Mouse (Mus musculus) lung, embryonic 16.5 days (tissue): Measurements from ENCODE around the gene Casp9. TPM values are rescaled to one million over a fixed set of nuclear protein-coding genes. Genes with fewer than 3 reads are reported as not detected.
A peak's percentile ranks its signal among the peaks of the same experiment; 100 is the strongest.

Experiments
- ATAC-seq: fragments of 200-750 bp; cut with Nextera tagmentation; 2 replicates; pipeline ENCODE4 v1.8.0; 2017; ENCODE audit warnings: low read depth, mild to moderate bottlenecking, moderate library complexity
- H3K27ac ChIP-seq: fragments of 300-500 bp; sonication (generic); 2 replicates; pipeline ENCODE4 v1.5.1; 2014; ENCODE audit warnings: mild to moderate bottlenecking, control low read depth, low read length
- H3K27me3 ChIP-seq: fragments of 300-500 bp; sonication (generic); 2 replicates; pipeline ENCODE4 v1.6.1; 2014; ENCODE audit warnings: low read depth, low read length, mixed read lengths; ENCODE audit not compliant: control insufficient read depth, insufficient read depth
- H3K36me3 ChIP-seq: fragments of 300-500 bp; sonication (generic); 2 replicates; pipeline ENCODE4 v1.6.1; 2014; ENCODE audit warnings: low read length; ENCODE audit not compliant: control insufficient read depth, insufficient read depth
- H3K4me1 ChIP-seq: fragments of 300-500 bp; sonication (generic); replicated peaks from 2 replicates; pipeline ENCODE4 v1.6.1; 2014; ENCODE audit warnings: low read length, mixed read lengths; ENCODE audit not compliant: control insufficient read depth, insufficient read depth
- H3K4me2 ChIP-seq: fragments of 300-500 bp; sonication (generic); 2 replicates; pipeline ENCODE4 v1.6.1; 2014; ENCODE audit warnings: low read depth, low read length, control low read depth
- H3K4me3 ChIP-seq: fragments of 300-500 bp; sonication (generic); 2 replicates; pipeline ENCODE4 v1.5.1; 2014; ENCODE audit warnings: mild to moderate bottlenecking, low read length, control low read depth
- H3K9ac ChIP-seq: fragments of 300-500 bp; sonication (generic); 2 replicates; pipeline ENCODE4 v1.6.1; 2014; ENCODE audit warnings: low read length, control low read depth
- H3K9me3 ChIP-seq: fragments of 300-500 bp; sonication (generic); 2 replicates; pipeline ENCODE4 v1.6.1; 2016; ENCODE audit warnings: low read length; ENCODE audit not compliant: control insufficient read depth
- WGBS: fragments of 180-500 bp; shearing (Covaris S2); extraction: QIAGEN DNeasy Blood & Tissue Kit; methylation state at CpG from one replicate; pipeline ENCODE4 v1.1.7; 2014; 5-methylcytosine and 5-hydroxymethylcytosine counted together
- polyA plus RNA-seq: library from polyadenylated mRNA; unstranded; fragments of >200 nt; fragmentation: Nextera tagmentation; extraction: Ambion mirVana; gene quantifications from 2 replicates; pipeline ENCODE4 v1.2.1, GENCODE M21; 2015

Casp9 gene
- polyA plus RNA-seq, 1 experiment from 2014 or later: 23.9 TPM

DNA sequence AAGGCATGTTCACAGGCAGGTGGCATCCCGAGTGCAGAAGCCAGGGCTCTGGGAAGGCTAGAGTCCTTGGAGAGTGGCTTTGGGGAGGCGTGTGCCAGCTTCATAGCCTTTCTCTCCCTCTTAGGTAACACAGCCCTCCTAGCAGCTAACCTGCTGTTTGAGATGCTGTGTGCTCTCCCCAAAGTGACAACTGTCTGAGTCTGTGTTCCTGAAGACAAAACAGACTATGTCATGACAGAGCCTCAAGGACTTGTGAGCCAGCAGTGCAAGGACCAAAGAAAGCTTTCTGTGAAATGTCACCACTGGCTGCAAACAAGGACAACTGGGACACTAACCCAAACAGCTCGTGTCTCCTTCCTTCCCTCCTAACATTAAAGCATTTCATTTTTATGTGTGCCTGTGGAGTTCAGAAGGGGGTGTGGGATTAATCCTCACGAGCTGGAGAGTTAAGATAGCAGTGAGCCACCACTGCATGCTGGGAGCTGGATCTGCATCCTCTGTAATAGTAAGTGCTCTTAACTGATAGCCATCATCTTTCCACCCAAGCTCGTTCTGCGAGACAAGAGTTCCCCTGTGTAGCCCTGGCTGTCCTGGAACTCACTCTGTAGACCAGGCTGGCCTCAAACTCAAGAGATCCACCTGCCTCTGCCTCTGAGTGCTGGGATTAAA, 34.4 kb upstream of the Casp9 start:
- 65% methylated on average over 6 of the region's 6 CpGs for WGBS
- Histone ChIP-seq H3K27ac (no peak overlapping the region), H3K27me3 (no peaks in the 10 kb centered on the region), H3K36me3 (peaks cover 16% of the 10 kb centered on the region), H3K9me3 (no peaks in the 10 kb centered on the region), H3K4me2 (no peak overlapping the region), H3K4me3 (no peak overlapping the region), H3K4me1 (no peaks in the 10 kb centered on the region), H3K9ac (no peak overlapping the region)
- no peak for ATAC-seq

DNA sequence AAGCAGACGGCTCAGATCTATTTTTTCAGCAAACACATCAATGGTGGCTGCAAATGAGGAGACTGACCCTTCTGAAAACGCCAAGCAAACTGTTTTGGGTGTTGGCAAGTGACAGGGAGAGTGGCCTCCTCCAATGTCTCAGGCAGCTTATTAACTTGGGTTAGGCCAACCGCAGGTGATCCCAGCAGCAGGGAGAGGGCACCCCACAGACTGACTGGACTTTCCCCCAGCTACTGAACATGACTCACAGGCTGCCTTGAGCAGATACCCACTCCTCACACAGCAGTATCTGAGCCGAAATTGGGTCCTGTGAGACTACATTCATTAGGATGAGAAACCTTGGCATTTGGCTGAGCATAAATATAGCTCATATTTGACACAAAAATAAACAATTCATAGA, 32.5 kb upstream of the Casp9 start:
- H3K27ac ChIP-seq: no peak overlapping the region
- no peaks in the 10 kb centered on the region for H3K27me3 ChIP-seq
- no peaks in the 10 kb centered on the region for H3K9me3 ChIP-seq
- peaks cover 20% of the 10 kb centered on the region for H3K36me3 ChIP-seq
- no peak overlapping the region for H3K4me2 ChIP-seq
- no peak overlapping the region for H3K4me3 ChIP-seq
- ATAC-seq: no peak
- WGBS: 83% methylated on average over 4 of the region's 4 CpGs
- no peak overlapping the region for H3K9ac ChIP-seq
- no peaks in the 10 kb centered on the region for H3K4me1 ChIP-seq

GRCm38 (mm10) chr4:141762102-141762598, 31.3 kb upstream of the Casp9 start:
- 91% methylated on average over 13 of the region's 13 CpGs for WGBS
- H3K27ac ChIP-seq: no peak overlapping the region
- H3K9ac ChIP-seq: no peak overlapping the region
- H3K4me2 ChIP-seq: no peak overlapping the region
- no peaks in the 10 kb centered on the region for H3K27me3 ChIP-seq
- peaks cover 8% of the 10 kb centered on the region for H3K4me1 ChIP-seq
- no peak for ATAC-seq
- no peak overlapping the region for H3K4me3 ChIP-seq
- H3K9me3 ChIP-seq: no peaks in the 10 kb centered on the region
- peaks cover 20% of the 10 kb centered on the region for H3K36me3 ChIP-seq

GRCm38 (mm10) chr4:141763476-141763875, 29.9 kb upstream of the Casp9 start:
- WGBS: 74% methylated on average over 12 of the region's 12 CpGs
- no peak for ATAC-seq
- Histone ChIP-seq H3K36me3 (peaks cover 20% of the 10 kb centered on the region), H3K9me3 (no peaks in the 10 kb centered on the region), H3K27ac (no peak overlapping the region), H3K4me1 (peaks cover 18% of the 10 kb centered on the region), H3K4me3 (no peak overlapping the region), H3K4me2 (no peak overlapping the region), H3K9ac (no peak overlapping the region), H3K27me3 (no peaks in the 10 kb centered on the region)

GRCm38 (mm10) chr4:141765008-141765407, 28.4 kb upstream of the Casp9 start:
- WGBS: 88% methylated on average over 3 of the region's 3 CpGs
- Histone ChIP-seq H3K4me1 (peaks cover 22% of the 10 kb centered on the region), H3K4me3 (no peak overlapping the region), H3K27me3 (no peaks in the 10 kb centered on the region), H3K36me3 (peaks cover 26% of the 10 kb centered on the region), H3K4me2 (no peak overlapping the region), H3K9ac (no peak overlapping the region), H3K27ac (no peak overlapping the region), H3K9me3 (no peaks in the 10 kb centered on the region)
- ATAC-seq: no peak

GRCm38 (mm10) chr4:141766316-141766667, 27.1 kb upstream of the Casp9 start:
- Histone ChIP-seq H3K9ac (no peak overlapping the region), H3K27ac (peak overlapping the region; percentile 92), H3K4me3 (no peak overlapping the region), H3K9me3 (no peaks in the 10 kb centered on the region), H3K36me3 (peaks cover 26% of the 10 kb centered on the region), H3K4me1 (peaks cover 23% of the 10 kb centered on the region), H3K4me2 (peak overlapping the region; percentile 19), H3K27me3 (no peaks in the 10 kb centered on the region)
- no peak for ATAC-seq
- 57% methylated on average over 8 of the region's 8 CpGs for WGBS

DNA sequence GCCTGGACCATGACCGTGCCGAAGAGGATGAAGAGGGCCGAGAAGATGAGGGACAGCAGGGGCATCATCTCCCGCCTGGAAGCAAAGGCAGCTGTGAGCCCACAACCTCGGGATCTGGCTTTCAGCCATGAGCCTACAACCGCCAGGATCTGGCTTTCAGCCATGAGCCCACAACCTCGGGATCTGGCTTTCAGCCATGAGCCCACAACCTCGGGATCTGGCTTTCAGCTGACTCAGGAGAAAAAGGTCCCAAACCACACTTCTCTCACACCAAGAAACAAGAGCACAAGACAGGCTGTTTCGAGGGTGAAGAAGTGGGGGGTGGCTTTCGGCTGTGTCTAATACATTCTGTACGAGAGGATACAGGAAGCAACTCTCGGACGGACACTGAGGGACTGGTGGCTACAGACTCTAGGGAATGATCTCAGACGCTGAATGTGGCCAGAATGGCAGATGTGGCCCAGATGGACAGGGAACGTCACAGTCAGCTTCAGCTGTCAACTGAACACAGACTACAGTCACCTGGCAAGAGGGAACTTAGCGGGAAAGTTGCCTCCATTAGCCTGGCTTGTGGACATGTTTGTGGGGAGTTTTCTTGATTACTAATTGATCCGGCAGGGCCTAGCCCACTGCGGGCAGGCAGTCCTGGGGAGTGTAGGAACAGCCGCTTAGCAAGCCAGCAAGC, 26.6 kb upstream of the Casp9 start:
- Histone ChIP-seq H3K27ac (peak overlapping the region; percentile 92), H3K4me1 (peaks cover 23% of the 10 kb centered on the region), H3K9me3 (no peaks in the 10 kb centered on the region), H3K4me3 (no peak overlapping the region), H3K36me3 (peaks cover 24% of the 10 kb centered on the region), H3K27me3 (no peaks in the 10 kb centered on the region), H3K4me2 (peak overlapping the region; percentile 19), H3K9ac (0 out of 2 replicates have a peak overlapping the region, but pooled peaks have one; percentile 27)
- peak; percentile 84 for ATAC-seq
- WGBS: 36% methylated on average over 19 of the region's 19 CpGs

DNA sequence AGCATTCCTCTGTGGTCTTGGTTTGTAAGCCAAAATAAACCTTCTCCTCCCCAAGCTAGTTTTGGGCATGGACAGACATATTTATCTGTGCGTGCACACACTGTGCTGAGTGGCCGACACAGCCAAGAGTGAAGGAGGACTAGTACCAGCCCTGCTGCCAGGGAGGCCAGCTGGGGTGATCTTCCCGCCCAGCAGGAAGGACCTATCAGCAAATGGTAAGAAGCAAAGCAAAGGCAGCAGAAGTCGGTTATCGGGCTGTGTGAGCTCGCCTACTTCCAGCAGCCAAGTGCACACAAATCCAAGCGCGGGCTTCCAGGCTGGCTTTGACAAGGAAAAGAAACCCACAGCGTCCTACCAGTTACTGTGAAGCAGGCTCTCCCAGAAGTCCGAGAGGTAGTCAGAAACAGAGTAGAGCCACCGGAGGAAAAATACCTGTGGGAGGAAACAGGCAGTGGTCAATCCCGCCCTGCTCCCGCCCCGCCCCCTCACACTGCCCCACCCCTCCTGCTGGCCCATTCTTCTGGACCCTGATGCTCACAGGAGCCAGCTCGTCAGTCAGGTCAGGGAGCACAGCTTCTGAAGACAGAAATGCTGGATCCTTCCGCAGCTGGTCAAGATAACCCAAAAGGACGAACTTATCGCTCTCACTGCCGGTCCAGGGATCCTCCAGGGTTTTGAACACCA, 25.9 kb upstream of the Casp9 start:
- Histone ChIP-seq H3K9ac (peak overlapping the region; percentile 29), H3K27me3 (no peaks in the 10 kb centered on the region), H3K27ac (peak overlapping the region; percentile 92), H3K4me2 (peak overlapping the region; percentile 19; the same call in 1 of the 2 replicates), H3K4me1 (peaks cover 23% of the 10 kb centered on the region), H3K9me3 (no peaks in the 10 kb centered on the region), H3K36me3 (peaks cover 17% of the 10 kb centered on the region), H3K4me3 (no peak overlapping the region)
- WGBS: 50% methylated on average over 19 of the region's 19 CpGs
- ATAC-seq: peak; percentile 86

DNA sequence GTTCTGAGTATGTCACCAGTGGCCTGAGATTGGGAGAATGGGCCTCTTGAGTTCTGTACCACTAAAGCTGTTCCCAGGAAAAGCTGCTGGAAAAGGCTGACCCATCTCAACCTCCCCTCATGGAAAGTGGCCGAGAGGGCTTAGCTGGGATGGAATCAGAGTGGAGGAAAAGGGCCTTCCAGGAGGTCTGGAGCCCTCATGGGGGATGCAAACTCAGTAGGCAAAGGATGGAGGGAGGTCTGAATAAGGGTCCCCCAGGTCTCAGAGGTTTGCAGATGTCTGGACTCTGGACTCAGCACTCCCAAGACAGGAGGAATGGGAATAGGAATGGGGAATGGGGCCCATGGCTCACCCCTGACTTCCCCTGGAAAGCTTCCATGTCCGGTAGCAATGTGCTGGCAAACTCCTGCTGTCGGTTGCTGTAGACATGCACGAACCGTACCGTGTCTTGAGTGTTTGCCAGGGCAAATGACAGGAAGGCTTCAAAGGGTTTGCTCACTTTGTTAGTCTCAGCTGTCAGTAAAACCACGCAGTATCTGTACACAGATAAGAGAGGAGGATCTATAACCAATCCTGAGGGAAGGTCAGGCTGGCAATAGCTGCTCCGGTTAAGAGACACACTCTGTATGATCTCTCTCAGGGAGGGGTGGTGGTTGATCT, 23.8 kb upstream of the Casp9 start:
- no peaks in the 10 kb centered on the region for H3K27me3 ChIP-seq
- ATAC-seq: no peak
- WGBS: 45% methylated on average over 8 of the region's 8 CpGs

More for the DNA sequence above, 23.8 kb upstream of the Casp9 start:
- Histone ChIP-seq H3K4me3 (no peak overlapping the region), H3K4me1 (peaks cover 23% of the 10 kb centered on the region), H3K9ac (no peak overlapping the region), H3K4me2 (no peak overlapping the region), H3K36me3 (peaks cover 16% of the 10 kb centered on the region; the same call in 1 of the 2 replicates), H3K9me3 (no peaks in the 10 kb centered on the region), H3K27ac (no peak overlapping the region)
